Mouse (Mus musculus): ENCODE measurements around the gene Trim58. TPM values are rescaled to one million over a fixed set of nuclear protein-coding genes. Genes with fewer than 3 reads are reported as not detected.

Gene Trim58
- polyA plus RNA-seq, 1 experiment from 2014 or later, result 0.07 TPM

DNA sequence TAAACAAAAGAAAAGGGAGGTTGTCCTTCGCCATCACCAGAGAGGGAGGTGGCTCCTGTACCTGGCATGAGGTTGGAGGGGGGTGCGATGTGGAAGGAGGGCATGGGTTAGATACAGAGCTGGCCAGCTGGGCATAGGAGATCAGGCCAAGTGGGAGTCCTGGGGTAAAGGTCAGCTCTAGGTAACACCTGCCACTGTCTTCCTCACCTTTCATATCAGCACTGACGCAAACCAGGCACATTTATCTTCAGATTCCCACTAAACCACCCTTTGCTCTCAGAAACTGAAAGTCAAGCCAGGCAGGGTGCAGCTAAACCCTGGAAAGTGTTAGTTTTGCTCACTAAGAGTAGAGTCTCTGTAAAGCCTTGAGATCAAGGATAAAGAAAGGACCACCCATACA, 21.9 kb upstream of the Trim58 start:
- Histone ChIP-seq H3K9ac (replicated peaks) (no peak overlapping the region), H3K9me3 (no peaks in the 10 kb centered on the region), H3K27me3 (no peaks in the 10 kb centered on the region), H3K27ac (no peak overlapping the region), H3K4me2 (replicated peaks) (no peak overlapping the region), H3K4me1 (replicated peaks) (no peaks in the 10 kb centered on the region), H3K36me3 (no peaks in the 10 kb centered on the region), H3K4me3 (replicated peaks) (no peak overlapping the region)
- no peak for ATAC-seq
- whole genome bisulfite sequencing, result 77% methylated on average over 3 of the region's 3 CpGs

DNA sequence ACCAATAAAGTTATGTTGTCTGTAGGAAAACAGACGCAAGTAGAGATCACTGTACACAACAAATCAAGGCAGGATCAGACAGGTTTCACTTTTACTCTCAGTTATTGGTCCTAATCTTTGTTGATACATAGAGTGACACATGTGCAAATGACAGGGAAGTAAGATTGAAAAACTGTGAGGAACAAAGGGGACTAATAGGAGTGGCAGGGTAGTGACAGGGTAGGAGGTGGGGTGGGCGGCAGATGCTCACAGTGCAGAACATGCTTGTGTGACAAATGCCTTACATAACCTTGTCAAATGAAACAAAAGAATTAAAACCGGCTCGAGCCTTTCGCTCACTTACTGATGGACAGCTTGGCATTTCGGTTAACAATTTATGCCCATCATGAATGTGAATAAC, 21.5 kb upstream of the Trim58 start:
- Histone ChIP-seq H3K4me1 (replicated peaks) (no peaks in the 10 kb centered on the region), H3K4me2 (replicated peaks) (no peak overlapping the region), H3K27me3 (no peaks in the 10 kb centered on the region), H3K36me3 (no peaks in the 10 kb centered on the region), H3K27ac (no peak overlapping the region), H3K9ac (replicated peaks) (no peak overlapping the region), H3K4me3 (replicated peaks) (no peak overlapping the region), H3K9me3 (no peaks in the 10 kb centered on the region)
- no peak for ATAC-seq
- 52% methylated on average over 6 of the region's 6 CpGs for WGBS

- WGBS, result 44% methylated on average over 4 of the region's 4 CpGs
- H3K4me1 ChIP-seq (replicated peaks), result 0 out of 2 replicates have a peak, but pooled peaks cover 3% of the 10 kb centered on the region
- no peak overlapping the region for H3K9ac ChIP-seq (replicated peaks)
- no peak overlapping the region for H3K4me3 ChIP-seq (replicated peaks)
- H3K27me3 ChIP-seq, result no peaks in the 10 kb centered on the region
- no peak for ATAC-seq
- H3K27ac ChIP-seq, result no peak overlapping the region
- no peak overlapping the region for H3K4me2 ChIP-seq (replicated peaks)
- no peaks in the 10 kb centered on the region for H3K36me3 ChIP-seq
- H3K9me3 ChIP-seq, result no peaks in the 10 kb centered on the region
Observed at GRCm38 (mm10) chr11:58626146-58626545, 14.1 kb upstream of the Trim58 start.

DNA sequence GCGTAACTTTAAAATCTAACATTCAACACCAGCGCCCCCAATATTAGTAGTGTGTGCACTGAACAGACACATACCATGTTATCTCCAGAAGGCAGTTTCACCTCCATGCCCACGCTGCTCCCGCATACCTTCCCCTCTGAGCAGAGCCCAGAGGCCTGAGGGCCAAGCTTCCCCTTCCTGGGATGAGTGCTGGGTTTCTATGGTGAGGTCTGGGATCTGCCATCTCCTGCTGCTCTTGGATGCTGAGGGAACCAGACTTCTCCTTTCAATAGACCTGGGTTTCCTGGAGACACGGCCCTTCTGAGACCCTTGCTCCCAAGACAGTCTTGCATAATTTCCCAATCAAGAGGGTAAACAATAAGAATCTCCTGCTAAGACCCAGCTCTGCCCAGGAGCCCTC, 9.9 kb upstream of the Trim58 start, which contains the start of gene Olfr323:
Gene Olfr323 (minus strand): TSS at position 101 of the 400 bp plus-strand sequence.
- 0 out of 2 replicates have a peak, but pooled peaks cover 3% of the 10 kb centered on the region for H3K4me1 ChIP-seq (replicated peaks)
- H3K9me3 ChIP-seq, result no peaks in the 10 kb centered on the region
- H3K27me3 ChIP-seq, result no peaks in the 10 kb centered on the region
- no peak within 1 kb of the TSS for H3K27ac ChIP-seq
- no peak within 1 kb of the TSS for H3K4me2 ChIP-seq (replicated peaks)
- WGBS, result 83% methylated on average over 5 of the region's 5 CpGs
- H3K4me3 ChIP-seq (replicated peaks), result no peak within 1 kb of the TSS
- ATAC-seq, result no peak
- no peak within 1 kb of the TSS for H3K9ac ChIP-seq (replicated peaks)
- H3K36me3 ChIP-seq, result no peaks in the 10 kb centered on the region

DNA sequence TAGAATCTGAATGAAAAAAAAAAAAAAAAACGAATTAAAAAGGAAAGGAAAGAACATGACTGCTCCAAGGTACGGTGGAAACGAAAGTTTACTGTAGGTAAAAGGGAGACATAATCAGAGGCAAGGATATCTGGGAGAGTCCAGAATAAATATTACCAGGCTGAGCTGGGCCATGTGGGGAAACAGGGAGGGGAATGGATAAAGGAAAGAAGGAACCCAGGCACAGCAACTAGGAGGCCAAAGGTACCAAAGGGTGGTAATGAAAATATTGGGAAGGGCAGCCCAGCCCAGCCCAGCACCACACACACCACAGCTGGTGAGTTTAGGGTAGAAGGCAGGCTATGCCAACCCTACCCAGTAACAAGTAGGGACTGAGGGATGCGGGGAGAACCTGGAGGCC, 5.4 kb upstream of the Trim58 start:
- H3K4me2 ChIP-seq (replicated peaks), result no peak overlapping the region
- no peak for ATAC-seq
- H3K4me1 ChIP-seq (replicated peaks), result no peaks in the 10 kb centered on the region
- H3K9ac ChIP-seq (replicated peaks), result no peak overlapping the region
- H3K27me3 ChIP-seq, result peaks cover 11% of the 10 kb centered on the region; the same call in 1 of the 2 replicates
- 69% methylated on average over 4 of the region's 4 CpGs for WGBS
- H3K4me3 ChIP-seq (replicated peaks), result no peak overlapping the region
- no peaks in the 10 kb centered on the region for H3K36me3 ChIP-seq
- no peak overlapping the region for H3K27ac ChIP-seq
- H3K9me3 ChIP-seq, result no peaks in the 10 kb centered on the region

DNA sequence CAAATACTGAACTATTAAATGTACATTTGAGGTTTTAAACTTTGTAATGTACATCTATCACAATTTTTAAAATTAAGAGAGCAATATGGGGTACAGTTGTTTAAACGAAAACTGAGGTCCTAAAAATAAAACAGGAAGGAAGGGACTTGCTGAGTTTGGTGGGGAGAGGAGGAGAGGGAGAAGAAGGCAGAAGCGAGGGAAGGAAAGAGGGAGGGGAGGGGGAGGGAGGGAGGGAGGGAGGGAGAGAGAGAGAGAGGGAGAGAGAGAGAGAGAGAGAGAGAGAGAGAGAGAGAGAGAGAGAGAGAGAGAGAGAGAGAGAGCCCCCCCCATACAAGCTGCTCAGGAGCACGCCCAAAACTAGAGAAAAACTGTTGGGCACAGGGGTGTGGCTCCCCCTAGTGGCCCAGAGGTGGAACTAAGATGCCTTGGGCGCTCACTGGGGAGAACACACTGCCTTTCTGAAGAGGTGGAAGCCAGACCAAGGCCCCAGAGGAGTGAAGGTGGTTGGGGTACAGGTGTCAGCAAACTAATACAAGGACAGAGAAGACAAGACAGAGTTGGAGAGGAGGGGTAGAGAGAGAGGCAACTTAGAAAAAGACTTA, 3.8 kb upstream of the Trim58 start:
- no peaks in the 10 kb centered on the region for H3K9me3 ChIP-seq
- no peak overlapping the region for H3K9ac ChIP-seq (replicated peaks)
- 17% methylated on average over 3 of the region's 4 CpGs for WGBS
- H3K4me3 ChIP-seq (replicated peaks), result no peak overlapping the region
- no peak overlapping the region for H3K27ac ChIP-seq
- H3K4me1 ChIP-seq (replicated peaks), result peaks cover 9% of the 10 kb centered on the region
- H3K36me3 ChIP-seq, result no peaks in the 10 kb centered on the region
- no peak overlapping the region for H3K4me2 ChIP-seq (replicated peaks)
- H3K27me3 ChIP-seq, result peaks cover 24% of the 10 kb centered on the region
- 0 out of 2 replicates have a peak, but pooled peaks have one; percentile 20 for ATAC-seq

DNA sequence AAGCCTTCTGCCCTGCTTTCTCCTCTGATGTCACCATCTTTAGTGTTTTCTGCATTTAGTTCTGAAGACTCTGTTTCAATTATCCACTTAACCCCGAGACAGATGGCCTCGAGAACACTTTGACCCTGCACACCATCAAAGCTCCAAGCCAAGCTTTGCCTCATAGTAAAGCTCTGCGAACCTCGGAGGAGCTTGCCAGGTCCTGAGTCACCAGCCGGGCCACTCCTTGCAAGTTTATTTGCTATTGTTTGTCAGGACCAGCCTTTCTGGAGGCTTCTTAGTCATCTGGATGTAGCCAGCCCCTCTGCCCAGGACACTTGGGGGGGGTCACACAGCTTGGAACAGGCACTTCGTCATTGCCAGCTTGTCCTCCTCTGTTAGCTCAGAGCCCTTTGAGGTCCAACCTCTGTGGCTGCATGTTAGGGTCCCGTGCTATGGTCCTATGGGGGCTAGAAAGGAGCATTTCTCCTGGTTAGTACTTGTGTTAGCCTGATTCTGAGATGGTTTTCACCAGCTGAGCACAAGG, 2.0 kb upstream of the Trim58 start:
- no peak overlapping the region for H3K27ac ChIP-seq
- no peaks in the 10 kb centered on the region for H3K9me3 ChIP-seq
- 74% methylated on average over 7 of the region's 7 CpGs for WGBS
- H3K36me3 ChIP-seq, result no peaks in the 10 kb centered on the region
- peaks cover 31% of the 10 kb centered on the region for H3K27me3 ChIP-seq
- no peak overlapping the region for H3K9ac ChIP-seq (replicated peaks)
- H3K4me3 ChIP-seq (replicated peaks), result no peak overlapping the region
- ATAC-seq, result no peak
- H3K4me2 ChIP-seq (replicated peaks), result no peak overlapping the region
- H3K4me1 ChIP-seq (replicated peaks), result peaks cover 9% of the 10 kb centered on the region

DNA sequence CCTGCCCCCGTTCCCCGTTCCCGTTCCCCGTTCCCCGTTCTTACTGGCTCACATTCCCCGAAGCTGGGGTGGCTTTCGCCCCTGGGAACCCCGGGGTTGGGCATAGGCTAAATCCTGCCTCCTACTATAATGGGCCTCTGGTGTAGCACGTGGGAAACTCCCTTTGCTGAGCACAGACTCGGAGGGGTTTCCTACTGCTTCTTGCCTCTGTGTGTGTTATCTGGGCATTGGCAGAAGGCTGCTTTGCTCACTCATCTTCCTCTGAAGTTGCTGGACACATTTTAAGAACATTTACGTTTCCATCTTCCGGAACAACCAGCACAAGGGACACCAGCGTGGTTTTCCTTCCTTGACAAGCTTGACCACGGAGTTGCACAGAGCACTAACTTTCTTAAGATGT, 792 bp downstream of the Trim58 start:
- 30% methylated on average over 14 of the region's 14 CpGs for WGBS
- Histone ChIP-seq H3K27me3 (peaks cover 31% of the 10 kb centered on the region), H3K4me3 (replicated peaks) (peak overlapping the region; percentile 44), H3K36me3 (no peaks in the 10 kb centered on the region), H3K9me3 (no peaks in the 10 kb centered on the region), H3K4me2 (replicated peaks) (peak overlapping the region; percentile 92), H3K27ac (no peak overlapping the region), H3K9ac (replicated peaks) (no peak overlapping the region), H3K4me1 (replicated peaks) (peaks cover 9% of the 10 kb centered on the region)
- ATAC-seq, result no peak

- ATAC-seq, result no peak
- H3K4me1 ChIP-seq (replicated peaks), result peaks cover 9% of the 10 kb centered on the region
Observed at GRCm38 (mm10) chr11:58641638-58642358, 1.5 kb downstream of the Trim58 start.

DNA sequence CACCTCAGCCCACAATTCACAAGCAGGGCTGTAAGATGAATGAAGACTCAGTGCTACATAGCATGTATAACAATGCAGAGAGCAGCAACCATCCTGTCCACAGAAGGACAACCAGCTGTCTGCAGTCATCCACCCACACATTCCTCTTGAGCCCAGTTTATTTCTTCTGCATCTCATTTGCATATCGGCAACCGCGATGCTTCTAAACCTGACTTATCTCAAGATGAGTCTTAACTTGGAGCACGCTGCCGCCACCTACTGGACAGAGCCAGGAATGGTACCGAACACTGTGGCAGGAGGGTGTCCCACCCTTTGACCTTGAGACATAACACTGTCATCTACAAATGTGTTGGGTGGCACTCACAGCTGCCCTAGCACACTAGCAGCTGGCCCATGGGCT, 3.1 kb downstream of the Trim58 start:
- peaks cover 26% of the 10 kb centered on the region for H3K27me3 ChIP-seq
- H3K36me3 ChIP-seq, result no peaks in the 10 kb centered on the region
- H3K4me2 ChIP-seq (replicated peaks), result no peak overlapping the region
- no peak overlapping the region for H3K27ac ChIP-seq
- ATAC-seq, result no peak
- no peak overlapping the region for H3K9ac ChIP-seq (replicated peaks)
- no peak overlapping the region for H3K4me3 ChIP-seq (replicated peaks)
- 39% methylated on average over 6 of the region's 6 CpGs for WGBS
- H3K4me1 ChIP-seq (replicated peaks), result peaks cover 9% of the 10 kb centered on the region
- H3K9me3 ChIP-seq, result no peaks in the 10 kb centered on the region

More at GRCm38 (mm10) chr11:58641638-58642358, 1.5 kb downstream of the Trim58 start:
- Histone ChIP-seq H3K4me3 (replicated peaks) (no peak overlapping the region), H3K27me3 (peaks cover 31% of the 10 kb centered on the region), H3K4me2 (replicated peaks) (no peak overlapping the region), H3K9me3 (no peaks in the 10 kb centered on the region), H3K9ac (replicated peaks) (no peak overlapping the region), H3K36me3 (no peaks in the 10 kb centered on the region), H3K27ac (no peak overlapping the region)
- WGBS, result 86% methylated on average over 13 of the region's 13 CpGs

GRCm38 (mm10) chr11:58655151-58655550, 14.9 kb downstream of the Trim58 start:
- H3K4me2 ChIP-seq (replicated peaks), result no peak overlapping the region
- ATAC-seq, result no peak
- 94% methylated on average over 3 of the region's 3 CpGs for WGBS

GRCm38 (mm10) chr11:58658596-58658995, 18.3 kb downstream of the Trim58 start, which contains the start of gene Olfr322:
Olfr322 (plus strand) TSS chr11:58658782.
- Histone ChIP-seq H3K27me3 (no peaks in the 10 kb centered on the region), H3K36me3 (no peaks in the 10 kb centered on the region), H3K4me1 (replicated peaks) (no peaks in the 10 kb centered on the region), H3K4me3 (replicated peaks) (no peak within 1 kb of the TSS), H3K9ac (replicated peaks) (no peak within 1 kb of the TSS), H3K27ac (no peak within 1 kb of the TSS), H3K4me2 (replicated peaks) (no peak within 1 kb of the TSS), H3K9me3 (no peaks in the 10 kb centered on the region)
- WGBS, result 90% methylated on average over 4 of the region's 4 CpGs
- ATAC-seq, result no peak

More at GRCm38 (mm10) chr11:58655151-58655550, 14.9 kb downstream of the Trim58 start:
- Histone ChIP-seq H3K4me1 (replicated peaks) (no peaks in the 10 kb centered on the region), H3K9ac (replicated peaks) (no peak overlapping the region), H3K27ac (no peak overlapping the region), H3K4me3 (replicated peaks) (no peak overlapping the region), H3K9me3 (no peaks in the 10 kb centered on the region), H3K27me3 (no peaks in the 10 kb centered on the region), H3K36me3 (no peaks in the 10 kb centered on the region)
